Mouse (Mus musculus) lung, embryonic 14.5 days (tissue): Measurements from ENCODE around the gene Rgl1. TPM values are rescaled to one million over a fixed set of nuclear protein-coding genes. Genes with fewer than 3 reads are reported as not detected.
A peak's percentile ranks its signal among the peaks of the same experiment; 100 is the strongest.

ENCODE experiments used
- ATAC-seq: fragments of 200-750 bp; cut with Nextera tagmentation; 2 replicates; pipeline ENCODE4 v1.8.0; 2017; ENCODE audit warnings: mild to moderate bottlenecking, moderate TSS enrichment, moderate library complexity; ENCODE audit not compliant: insufficient read depth
- DNase-seq: peaks from one replicate; pipeline ENCODE4 v3.0.0-alpha.2; 2015
- H3K27ac ChIP-seq: fragments of 300-500 bp; sonication (generic); 2 replicates; pipeline ENCODE4 v1.5.1; 2014; ENCODE audit warnings: low read depth, mild to moderate bottlenecking, moderate library complexity
- H3K27me3 ChIP-seq: fragments of 300-500 bp; sonication (generic); 2 replicates; pipeline ENCODE4 v1.6.1; 2014; ENCODE audit warnings: low read length, control low read depth; ENCODE audit not compliant: insufficient read depth
- H3K36me3 ChIP-seq: fragments of 300-500 bp; sonication (generic); 2 replicates; pipeline ENCODE4 v1.6.1; 2014; ENCODE audit warnings: control low read depth; ENCODE audit not compliant: insufficient read depth
- H3K4me1 ChIP-seq: fragments of 300-500 bp; sonication (generic); 2 replicates; pipeline ENCODE4 v1.6.1; 2014; ENCODE audit warnings: antibody characterized with exemption, control low read depth; ENCODE audit not compliant: insufficient read depth
- H3K4me2 ChIP-seq: fragments of 300-500 bp; sonication (generic); 2 replicates; pipeline ENCODE4 v1.6.1; 2014; ENCODE audit warnings: mild to moderate bottlenecking
- H3K4me3 ChIP-seq: fragments of 300-500 bp; sonication (generic); 2 replicates; pipeline ENCODE4 v1.5.1; 2014; ENCODE audit warnings: low read depth, low read length
- H3K9ac ChIP-seq: fragments of 300-500 bp; sonication (generic); 2 replicates; pipeline ENCODE4 v1.6.1; 2014
- H3K9me3 ChIP-seq: fragments of 300-500 bp; sonication (generic); 2 replicates; pipeline ENCODE4 v1.6.1; 2016; ENCODE audit warnings: low read depth, low read length, control low read depth
- CTCF ChIP-seq: IDR thresholded peaks from 2 replicates; pipeline ENCODE4 v1.5.1; 2016; ENCODE audit warnings: antibody characterized with exemption, low read depth
- WGBS: fragments of 180-500 bp; shearing (Covaris S2); extraction: QIAGEN DNeasy Blood & Tissue Kit; methylation state at CpG from one replicate; pipeline ENCODE4 v1.1.7; 2014; 5-methylcytosine and 5-hydroxymethylcytosine counted together
- polyA plus RNA-seq: library from polyadenylated mRNA; unstranded; fragments of >200 nt; fragmentation: Nextera tagmentation; extraction: Ambion mirVana; gene quantifications from 2 replicates; pipeline ENCODE4 v1.2.1, GENCODE M21; 2014

Rgl1 gene
- polyA plus RNA-seq, 1 experiment from 2014 or later: 46.7 TPM

- peaks cover 54% of the 10 kb centered on the region for H3K36me3 ChIP-seq
- 36% methylated on average over 13 of the region's 13 CpGs for WGBS
- no peaks in the 10 kb centered on the region for H3K27me3 ChIP-seq
- H3K4me2 ChIP-seq: no peak overlapping the region
- ATAC-seq (peak; percentile 82), DNase-seq (peak; percentile 80)
- 0 out of 2 replicates have a peak, but pooled peaks have one; percentile 6 for TF ChIP-seq CTCF
- H3K4me3 ChIP-seq: no peak overlapping the region
- peaks cover 19% of the 10 kb centered on the region for H3K4me1 ChIP-seq
- no peak overlapping the region for H3K9ac ChIP-seq
- H3K27ac ChIP-seq: peak overlapping the region; percentile 75
- H3K9me3 ChIP-seq: no peaks in the 10 kb centered on the region
These were observed 217.0 kb downstream of the Rgl1 start for GRCm38 (mm10) chr1:152549061-152549738.

GRCm38 (mm10) chr1:152543449-152544159 is 222.5 kb downstream of the Rgl1 start:
- Histone ChIP-seq H3K4me1 (no peaks in the 10 kb centered on the region), H3K9ac (no peak overlapping the region), H3K4me3 (no peak overlapping the region), H3K27me3 (no peaks in the 10 kb centered on the region), H3K27ac (no peak overlapping the region), H3K4me2 (no peak overlapping the region), H3K36me3 (peaks cover 63% of the 10 kb centered on the region), H3K9me3 (no peaks in the 10 kb centered on the region)
- WGBS: 70% methylated on average over 2 of the region's 2 CpGs
- DNase-seq (no peak), ATAC-seq (no peak)
- TF ChIP-seq CTCF: no peak

- H3K4me3 ChIP-seq: no peak overlapping the region
- no peak overlapping the region for H3K9ac ChIP-seq
- ATAC-seq (no peak), DNase-seq (no peak)
- H3K4me2 ChIP-seq: no peak overlapping the region
- H3K27me3 ChIP-seq: no peaks in the 10 kb centered on the region
- no peaks in the 10 kb centered on the region for H3K4me1 ChIP-seq
- H3K36me3 ChIP-seq: peaks cover 62% of the 10 kb centered on the region
- 77% methylated on average over 6 of the region's 6 CpGs for WGBS
- no peak overlapping the region for H3K27ac ChIP-seq
- no peaks in the 10 kb centered on the region for H3K9me3 ChIP-seq
- no peak for TF ChIP-seq CTCF
These were observed 223.3 kb downstream of the Rgl1 start for GRCm38 (mm10) chr1:152542747-152543378.

GRCm38 (mm10) chr1:152540304-152540887 is 225.8 kb downstream of the Rgl1 start:
- Histone ChIP-seq H3K9me3 (no peaks in the 10 kb centered on the region), H3K27ac (no peak overlapping the region), H3K4me3 (no peak overlapping the region), H3K9ac (no peak overlapping the region), H3K4me1 (no peaks in the 10 kb centered on the region), H3K27me3 (no peaks in the 10 kb centered on the region), H3K36me3 (peaks cover 71% of the 10 kb centered on the region), H3K4me2 (no peak overlapping the region)
- ATAC-seq (no peak), DNase-seq (no peak)
- TF ChIP-seq CTCF: no peak
- 82% methylated on average over 3 of the region's 3 CpGs for WGBS

GRCm38 (mm10) chr1:152538817-152539216 is 227.3 kb downstream of the Rgl1 start:
- no peak for ATAC-seq
- no peak overlapping the region for H3K9ac ChIP-seq
- no peaks in the 10 kb centered on the region for H3K4me1 ChIP-seq
- no peak overlapping the region for H3K27ac ChIP-seq
- no peak overlapping the region for H3K4me2 ChIP-seq
- H3K4me3 ChIP-seq: no peak overlapping the region
- H3K36me3 ChIP-seq: peaks cover 73% of the 10 kb centered on the region
- 76% methylated on average over 4 of the region's 4 CpGs for WGBS
- no peaks in the 10 kb centered on the region for H3K27me3 ChIP-seq
- H3K9me3 ChIP-seq: no peaks in the 10 kb centered on the region
- DNase-seq: no peak
- no peak for TF ChIP-seq CTCF

- H3K9ac ChIP-seq: no peak overlapping the region
- H3K4me2 ChIP-seq: no peak overlapping the region
- DNase-seq (no peak), ATAC-seq (no peak)
- WGBS: 81% methylated on average over 13 of the region's 13 CpGs
- H3K27me3 ChIP-seq: no peaks in the 10 kb centered on the region
- peaks cover 66% of the 10 kb centered on the region for H3K36me3 ChIP-seq
- H3K4me1 ChIP-seq: 0 out of 2 replicates have a peak, but pooled peaks cover 2% of the 10 kb centered on the region
- H3K4me3 ChIP-seq: no peak overlapping the region
- H3K27ac ChIP-seq: no peak overlapping the region
- H3K9me3 ChIP-seq: no peaks in the 10 kb centered on the region
- no peak for TF ChIP-seq CTCF
These were observed 229.0 kb downstream of the Rgl1 start for GRCm38 (mm10) chr1:152537186-152537585.

GRCm38 (mm10) chr1:152536416-152537018 is 229.6 kb downstream of the Rgl1 start:
- Histone ChIP-seq H3K27ac (no peak overlapping the region), H3K27me3 (no peaks in the 10 kb centered on the region), H3K9me3 (no peaks in the 10 kb centered on the region), H3K4me2 (no peak overlapping the region), H3K4me3 (no peak overlapping the region), H3K4me1 (0 out of 2 replicates have a peak, but pooled peaks cover 2% of the 10 kb centered on the region), H3K9ac (no peak overlapping the region), H3K36me3 (peaks cover 66% of the 10 kb centered on the region)
- ATAC-seq (no peak), DNase-seq (no peak)
- WGBS: 47% methylated on average over 16 of the region's 16 CpGs
- TF ChIP-seq CTCF: no peak
